Mouse (Mus musculus) heart, adult 2 months (tissue): ENCODE results near the gene Htr2c. TPM values are rescaled to one million over a fixed set of nuclear protein-coding genes. Genes with fewer than 3 reads are reported as not detected.

Experiments
- DNase-seq, 2 experiments: peaks; one replicate each; pipeline ENCODE4 v3.0.0; 2021
- H3K27ac ChIP-seq: fragments of 200-600 bp; 2 replicates; pipeline ENCODE4 v1.8.1; 2022
- H3K27me3 ChIP-seq: fragments of 200-500 bp; 2 replicates; pipeline ENCODE4 v1.6.1; 2012; ENCODE audit warnings: mild to moderate bottlenecking, low read length, inconsistent platforms, mixed read lengths; ENCODE audit not compliant: control insufficient read depth, insufficient read depth
- H3K36me3 ChIP-seq: fragments of 200-500 bp; 2 replicates; pipeline ENCODE4 v1.6.1; 2012; ENCODE audit warnings: low read length, inconsistent platforms; ENCODE audit not compliant: control insufficient read depth, insufficient read depth
- H3K4me1 ChIP-seq: fragments of 200-500 bp; 2 replicates; pipeline ENCODE4 v1.6.1; 2011; ENCODE audit warnings: low read length; ENCODE audit not compliant: control insufficient read depth, insufficient read depth
- H3K4me3 ChIP-seq: fragments of 200-600 bp; 2 replicates; pipeline ENCODE4 v1.8.1; 2022
- H3K79me2 ChIP-seq: fragments of 200-500 bp; replicated peaks from 2 replicates; pipeline ENCODE4 v1.6.1; 2012; ENCODE audit warnings: mild to moderate bottlenecking, inconsistent platforms, low read length, moderate library complexity, mixed read lengths; ENCODE audit not compliant: control insufficient read depth, insufficient read depth
- H3K9ac ChIP-seq: fragments of 200-500 bp; 2 replicates; pipeline ENCODE4 v1.6.1; 2012; ENCODE audit warnings: low read depth, mild to moderate bottlenecking, control low read depth, inconsistent platforms, low read length, mixed read lengths
- CTCF ChIP-seq: fragments of 200-600 bp; IDR thresholded peaks from 2 replicates; pipeline ENCODE4 v1.8.1; 2022; ENCODE audit warnings: antibody characterized with exemption, mild to moderate bottlenecking, moderate library complexity
- EP300 ChIP-seq: fragments of 200-500 bp; IDR thresholded peaks from 2 replicates; pipeline ENCODE4 v1.6.1; 2011; ENCODE audit warnings: low read depth, low read length, control low read depth; ENCODE audit not compliant: insufficient read depth
- POLR2A ChIP-seq: fragments of 200-500 bp; IDR thresholded peaks from 2 replicates; pipeline ENCODE4 v1.6.1; 2011; ENCODE audit warnings: mild to moderate bottlenecking, low read depth, low read length, control low read depth; ENCODE audit not compliant: insufficient read depth
- WGBS: fragments of 180-500 bp; shearing (Covaris S2); methylation state at CpG from one replicate; pipeline ENCODE4 v1.1.7; 2018; 5-methylcytosine and 5-hydroxymethylcytosine counted together
- intact Hi-C: fragments of 180-260 bp; cut with DNase I; formaldehyde crosslinking; loops from one replicate; pipeline ENCODE4 v1.15.1; 2025
- long read RNA-seq: library from polyadenylated mRNA; stranded (forward); transcript quantifications from one replicate; pipeline ENCODE4 v2.0.0, GENCODE M21; 2021
- polyA plus RNA-seq: library from polyadenylated mRNA; depleted of rRNA; stranded (reverse); fragments of >200 nt; gene quantifications from 2 replicates; pipeline ENCODE4 v1.2.3, GENCODE M21; 2012; rRNA removed
- total RNA-seq, 2 experiments: library from RNA; stranded (reverse); gene quantifications; 2 replicates each; pipeline ENCODE4 v1.2.3; 2021

Htr2c gene
- total RNA-seq (not detected), polyA plus RNA-seq (not detected in 2 replicates)
- long read RNA-seq: 0 reads

DNA sequence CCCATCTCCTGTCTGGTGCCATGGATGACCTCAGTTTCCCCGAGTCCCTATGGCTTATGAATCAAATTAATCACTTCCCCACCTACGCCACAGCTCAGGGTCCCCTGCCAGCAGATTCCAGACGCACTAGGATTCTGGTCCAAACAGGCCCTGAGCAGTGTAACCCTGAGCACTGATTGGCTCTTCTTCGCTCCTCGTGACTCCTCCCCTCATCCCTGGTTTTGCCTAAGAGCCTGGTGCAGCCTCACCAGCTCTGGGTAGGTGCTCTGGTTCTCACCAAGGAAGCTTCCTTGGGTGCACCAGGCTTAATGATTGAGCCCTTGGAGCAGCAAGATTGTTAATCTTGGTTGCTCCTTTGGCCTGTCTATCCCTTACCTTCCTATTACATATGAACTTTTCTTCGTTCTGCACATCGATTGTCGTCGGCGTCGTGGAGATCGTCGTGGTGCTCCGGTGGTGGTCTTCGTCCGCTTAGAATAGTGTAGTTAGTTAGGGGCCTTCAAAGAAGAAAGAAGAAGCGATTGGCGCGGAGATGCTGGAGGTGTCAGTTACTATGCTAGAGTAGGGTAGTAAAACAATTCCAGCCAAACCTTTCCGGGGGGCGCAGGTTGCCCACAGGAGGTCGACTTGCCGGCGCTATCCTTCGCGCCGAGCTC lies at the start of gene Htr2c:
TSS of gene Htr2c (plus strand) at position 256 of the 656 bp plus-strand sequence.
- no peak for TF ChIP-seq CTCF
- no peak for TF ChIP-seq POLR2A
- no peak for TF ChIP-seq EP300
- Histone ChIP-seq H3K9ac (no peak within 1 kb of the TSS), H3K4me3 (no peak within 1 kb of the TSS), H3K27ac (no peak within 1 kb of the TSS), H3K4me1 (no peaks in the 10 kb centered on the region), H3K27me3 (no peaks in the 10 kb centered on the region), H3K36me3 (no peaks in the 10 kb centered on the region), H3K79me2 (no peaks in the 10 kb centered on the region)
- DNase-seq: no peak
- WGBS: 20% methylated on average over 27 of the region's 27 CpGs
- intact Hi-C loops: no loop called here

GRCm38 (mm10) chrX:146928251-146928650 lies 34.1 kb upstream of the Htr2c start:
- DNase-seq: no peak
- Histone ChIP-seq H3K9ac (no peak overlapping the region), H3K4me1 (no peaks in the 10 kb centered on the region), H3K79me2 (no peaks in the 10 kb centered on the region), H3K36me3 (no peaks in the 10 kb centered on the region), H3K4me3 (no peak overlapping the region), H3K27ac (no peak overlapping the region), H3K27me3 (no peaks in the 10 kb centered on the region)
- intact Hi-C loops: no loop called here
- 43% methylated on average over 1 of the region's 1 CpGs for WGBS
- TF ChIP-seq CTCF (no peak), POLR2A (no peak), EP300 (no peak)

DNA sequence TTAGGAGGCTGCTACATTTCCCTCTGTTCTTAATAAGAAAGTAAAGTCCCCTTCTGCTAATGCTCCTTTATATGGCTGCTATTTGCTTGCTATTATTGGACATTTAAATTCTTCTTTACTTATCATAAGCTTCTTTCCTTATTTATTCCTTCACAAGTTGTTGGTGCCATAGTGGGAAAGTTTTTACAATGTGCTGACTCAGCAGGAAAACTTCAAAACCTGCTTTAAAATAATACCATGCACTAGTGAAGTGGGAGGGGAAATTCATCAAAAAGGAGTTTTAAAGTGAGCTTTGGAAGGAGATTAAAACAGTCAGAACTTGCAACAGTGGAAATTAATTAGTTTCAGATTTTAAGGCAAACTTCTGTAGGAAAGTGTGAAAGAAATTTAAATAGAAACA lies 26.0 kb upstream of the Htr2c start:
- Histone ChIP-seq H3K4me1 (no peaks in the 10 kb centered on the region), H3K9ac (no peak overlapping the region), H3K79me2 (no peaks in the 10 kb centered on the region), H3K36me3 (no peaks in the 10 kb centered on the region), H3K27ac (no peak overlapping the region), H3K27me3 (no peaks in the 10 kb centered on the region), H3K4me3 (no peak overlapping the region)
- no peak for TF ChIP-seq CTCF
- TF ChIP-seq POLR2A: no peak
- TF ChIP-seq EP300: no peak
- intact Hi-C loops: no loop called here
- DNase-seq: no peak

GRCm38 (mm10) chrX:146946216-146946886 lies 16.0 kb upstream of the Htr2c start:
- H3K4me3 ChIP-seq: no peak overlapping the region

DNA sequence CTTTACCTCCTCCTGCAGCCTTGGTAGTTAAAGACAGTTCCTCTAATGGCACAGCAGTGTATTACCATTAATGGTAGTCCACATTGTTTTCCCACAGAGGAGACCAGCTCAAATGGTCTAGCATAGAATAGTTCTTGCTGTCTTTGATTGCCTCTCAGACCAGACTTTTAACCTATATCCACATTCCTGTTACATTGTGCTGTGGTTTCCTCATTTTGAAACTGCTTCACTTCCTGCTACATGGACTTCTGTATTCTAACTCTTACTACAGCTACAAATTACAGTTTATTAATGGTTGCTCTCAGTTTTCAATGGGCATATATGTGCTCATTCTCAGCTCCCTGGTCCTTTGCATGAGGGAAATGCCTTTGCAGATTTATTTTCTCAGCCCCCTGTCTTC lies 15.3 kb upstream of the Htr2c start:
- H3K27me3 ChIP-seq: no peaks in the 10 kb centered on the region
- H3K79me2 ChIP-seq: no peaks in the 10 kb centered on the region
- no peak overlapping the region for H3K27ac ChIP-seq
- H3K4me1 ChIP-seq: no peaks in the 10 kb centered on the region
- no peak overlapping the region for H3K4me3 ChIP-seq
- H3K9ac ChIP-seq: no peak overlapping the region
- intact Hi-C loops: no loop called here
- DNase-seq: no peak
- no peak for TF ChIP-seq CTCF
- TF ChIP-seq POLR2A: no peak
- no peak for TF ChIP-seq EP300
- no peaks in the 10 kb centered on the region for H3K36me3 ChIP-seq

More at GRCm38 (mm10) chrX:146946216-146946886, 16.0 kb upstream of the Htr2c start:
- Histone ChIP-seq H3K27ac (no peak overlapping the region), H3K4me1 (no peaks in the 10 kb centered on the region), H3K9ac (no peak overlapping the region), H3K27me3 (no peaks in the 10 kb centered on the region), H3K36me3 (no peaks in the 10 kb centered on the region), H3K79me2 (no peaks in the 10 kb centered on the region)
- intact Hi-C loops: no loop called here
- no peak for DNase-seq
- 40% methylated on average over 2 of the region's 2 CpGs for WGBS
- TF ChIP-seq CTCF (no peak), POLR2A (no peak), EP300 (no peak)

DNA sequence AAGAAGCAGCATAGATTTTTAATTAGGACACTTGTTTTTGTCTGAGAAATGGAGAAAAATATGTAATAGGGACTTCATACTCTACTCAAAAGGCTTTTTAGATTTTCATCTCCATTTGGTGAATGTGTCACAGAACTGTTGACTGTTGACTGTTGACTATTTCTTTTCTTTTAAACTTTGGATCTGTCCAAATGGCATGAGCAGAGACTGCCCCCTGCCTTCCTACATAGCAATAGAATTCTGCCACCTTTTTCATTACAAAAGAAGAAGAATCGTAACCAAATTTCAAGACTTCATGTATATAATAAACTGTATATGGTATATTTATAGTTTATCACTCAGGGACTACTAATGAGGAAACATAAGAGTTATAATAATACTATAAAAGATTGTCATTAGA lies 3.7 kb upstream of the Htr2c start:
- Histone ChIP-seq H3K27ac (no peak overlapping the region), H3K9ac (no peak overlapping the region), H3K4me1 (no peaks in the 10 kb centered on the region), H3K79me2 (no peaks in the 10 kb centered on the region), H3K27me3 (no peaks in the 10 kb centered on the region), H3K36me3 (no peaks in the 10 kb centered on the region), H3K4me3 (no peak overlapping the region)
- TF ChIP-seq POLR2A (no peak), CTCF (no peak), EP300 (no peak)
- intact Hi-C loops: no loop called here
- 71% methylated on average over 1 of the region's 1 CpGs for WGBS
- DNase-seq: no peak
